Mouse (Mus musculus) mammary gland, adult 2 months (tissue): ENCODE results near the gene Olfr323. TPM values are rescaled to one million over a fixed set of nuclear protein-coding genes. Genes with fewer than 3 reads are reported as not detected.

Experiments used
- polyA plus RNA-seq: library from polyadenylated mRNA; depleted of rRNA; stranded (reverse); fragments of >200 nt; gene quantifications from 2 replicates; pipeline ENCODE4 v1.2.3, GENCODE M21; 2012; ENCODE audit warnings: low replicate concordance; rRNA removed

Olfr323 gene
- polyA plus RNA-seq = 0.92 TPM in 1 of 2 replicates, not detected in the other

DNA sequence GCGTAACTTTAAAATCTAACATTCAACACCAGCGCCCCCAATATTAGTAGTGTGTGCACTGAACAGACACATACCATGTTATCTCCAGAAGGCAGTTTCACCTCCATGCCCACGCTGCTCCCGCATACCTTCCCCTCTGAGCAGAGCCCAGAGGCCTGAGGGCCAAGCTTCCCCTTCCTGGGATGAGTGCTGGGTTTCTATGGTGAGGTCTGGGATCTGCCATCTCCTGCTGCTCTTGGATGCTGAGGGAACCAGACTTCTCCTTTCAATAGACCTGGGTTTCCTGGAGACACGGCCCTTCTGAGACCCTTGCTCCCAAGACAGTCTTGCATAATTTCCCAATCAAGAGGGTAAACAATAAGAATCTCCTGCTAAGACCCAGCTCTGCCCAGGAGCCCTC, at the start of gene Olfr323:
Gene Olfr323 (minus strand): TSS at position 101 of the 400 bp plus-strand sequence.

DNA sequence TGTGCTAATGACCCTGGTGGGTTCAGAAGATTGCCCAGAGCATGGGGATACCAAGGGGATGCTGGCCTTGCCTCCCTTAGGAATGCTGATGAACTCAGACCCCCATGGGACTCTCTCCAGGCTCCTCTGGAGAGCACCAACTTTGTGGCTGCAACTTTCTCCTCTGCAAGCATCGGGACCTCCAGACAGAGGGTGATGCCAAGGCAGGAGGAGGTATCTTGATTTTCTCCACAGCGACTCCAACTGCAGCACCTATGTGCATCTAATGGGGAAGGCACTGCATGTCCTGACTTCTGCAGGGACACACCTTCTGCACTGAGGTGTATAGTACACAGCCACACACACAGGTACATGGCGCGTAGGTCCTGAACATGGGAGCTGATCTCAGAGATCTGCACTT, 28.3 kb upstream of the Olfr323 start, which contains the start of gene Olfr322:
Gene Olfr322 (plus strand): TSS at position 187 of the 400 bp plus-strand sequence.

DNA sequence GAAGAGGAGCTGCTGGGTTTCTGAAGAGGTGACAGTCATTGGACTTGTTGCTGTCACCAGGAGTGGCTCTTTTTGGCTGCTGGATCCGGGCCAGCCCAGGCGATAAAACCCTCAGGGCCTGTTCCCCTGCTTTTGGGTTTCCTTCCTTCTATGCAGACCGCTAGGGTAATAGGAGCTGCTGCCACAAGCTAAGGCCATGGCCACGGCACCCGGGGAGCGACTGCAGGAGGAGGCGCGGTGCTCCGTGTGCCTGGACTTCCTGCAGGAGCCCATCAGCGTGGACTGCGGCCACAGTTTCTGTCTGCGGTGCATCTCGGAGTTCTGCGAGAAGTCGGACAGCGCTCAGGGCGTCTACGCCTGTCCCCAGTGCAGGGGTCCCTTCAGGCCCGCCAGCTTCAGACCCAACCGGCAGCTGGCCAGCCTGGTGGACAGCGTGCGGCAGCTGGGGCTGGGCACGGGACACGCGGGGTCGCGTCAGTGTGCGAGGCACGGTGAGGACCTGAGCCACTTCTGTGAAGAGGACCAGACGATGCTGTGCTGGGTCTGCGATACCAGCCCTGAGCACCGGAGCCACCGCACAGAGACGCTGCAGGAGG, 10.1 kb upstream of the Olfr323 start, which contains the start of gene Trim58:
Gene Trim58 (plus strand): TSS at position 194 of the 596 bp plus-strand sequence.

DNA sequence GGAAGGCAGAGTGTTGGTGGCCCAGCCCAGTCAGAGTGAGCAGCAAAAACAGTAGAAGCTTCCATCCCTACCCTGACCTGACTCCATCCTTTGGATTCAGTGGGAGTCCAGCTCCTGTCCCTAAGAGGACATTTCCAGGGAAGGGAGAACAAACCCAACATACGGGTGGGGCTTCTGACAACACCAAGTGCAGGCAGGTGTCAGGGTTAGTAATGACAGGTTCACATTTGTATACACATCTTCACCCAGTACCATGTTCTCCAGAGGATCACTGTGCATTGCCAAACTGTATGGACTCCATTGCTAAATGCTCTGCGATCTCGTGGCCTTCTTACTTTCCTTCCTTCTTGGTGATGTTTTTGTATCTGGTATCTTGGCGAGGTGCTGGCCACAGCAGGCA, 14.3 kb downstream of the Olfr323 start, which contains the start of gene 2210407C18Rik:
Gene 2210407C18Rik (minus strand): TSS at position 101 of the 400 bp plus-strand sequence.

DNA sequence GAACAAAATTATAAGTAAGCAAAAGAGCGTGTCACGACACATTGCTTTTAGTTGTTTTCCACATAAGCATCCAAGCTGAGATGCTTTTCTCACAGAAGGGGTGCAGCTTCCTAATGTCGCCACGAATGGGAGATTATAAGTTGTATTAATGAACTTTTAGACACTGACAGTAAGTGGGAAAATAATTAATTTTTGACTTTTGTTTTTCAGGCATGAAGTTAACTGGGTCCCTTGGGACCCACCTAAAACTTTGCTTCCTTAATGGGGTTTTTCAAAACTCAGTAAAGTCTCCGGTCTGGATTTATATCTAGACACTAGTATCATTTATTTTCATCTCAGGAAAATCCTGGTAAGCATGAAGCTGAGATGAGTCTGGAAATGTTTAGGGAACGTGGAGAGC, 35.5 kb downstream of the Olfr323 start, which contains the start of gene Olfr324:
Gene Olfr324 (plus strand): TSS at position 301 of the 400 bp plus-strand sequence.

DNA sequence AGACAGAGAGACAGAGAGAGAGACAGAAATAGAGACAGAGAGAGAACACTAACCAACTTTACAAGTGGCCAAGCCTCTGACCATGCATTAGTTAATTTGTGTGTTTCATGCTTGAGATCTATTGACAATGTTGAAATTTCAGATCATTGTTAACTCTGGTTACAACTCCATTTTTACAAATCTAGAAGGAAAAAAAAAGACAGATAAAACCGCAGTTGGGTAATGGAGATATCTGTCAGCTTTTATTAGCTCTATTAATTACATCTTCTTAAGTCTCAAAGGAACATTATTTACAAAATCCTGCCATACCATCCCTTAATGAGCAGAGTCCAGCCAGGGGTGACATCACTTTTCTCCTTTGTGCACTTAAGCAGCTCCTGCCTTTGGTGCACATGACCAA, 52.9 kb downstream of the Olfr323 start, which contains the start of gene Olfr325:
Gene Olfr325 (plus strand): TSS at position 301 of the 400 bp plus-strand sequence.

Other genes starting within 250 kb of the Olfr323 start
- gene 1810065E05Rik, start 209.4 kb downstream of the Olfr323 start, polyA plus RNA-seq = 0.13 TPM in 1 of 2 replicates, not detected in the other
- gene Gm12253, start 197.9 kb downstream of the Olfr323 start, polyA plus RNA-seq = 0.11 and 0.19 TPM in 2 replicates
- not detected in 2 replicates for gene Lypd9, start 177.6 kb downstream of the Olfr323 start, polyA plus RNA-seq
- gene Olfr30, start 168.2 kb downstream of the Olfr323 start, polyA plus RNA-seq = not detected in 2 replicates
- not detected in 2 replicates for gene Olfr332, start 137.9 kb downstream of the Olfr323 start, polyA plus RNA-seq
- gene Olfr331, start 127.9 kb downstream of the Olfr323 start, polyA plus RNA-seq = not detected in 2 replicates
- 0.12 TPM in 1 of 2 replicates, not detected in the other for gene Olfr330, start 95.7 kb downstream of the Olfr323 start, polyA plus RNA-seq
- gene Olfr329-ps, start 84.1 kb downstream of the Olfr323 start, polyA plus RNA-seq = 0.11 TPM in 1 of 2 replicates, not detected in the other
- gene Olfr328, start 74.9 kb downstream of the Olfr323 start, polyA plus RNA-seq = 0.04 TPM in 1 of 2 replicates, not detected in the other
- 0.13 TPM in 1 of 2 replicates, not detected in the other for gene Olfr224, start 59.9 kb downstream of the Olfr323 start, polyA plus RNA-seq
- not detected in 2 replicates for gene Olfr325, start 52.8 kb downstream of the Olfr323 start, polyA plus RNA-seq
- gene Olfr324, start 35.4 kb downstream of the Olfr323 start, polyA plus RNA-seq = not detected in 2 replicates
- gene 2210407C18Rik, start 14.4 kb downstream of the Olfr323 start, polyA plus RNA-seq = 0.82 and 1.9 TPM in 2 replicates
- gene Trim58, start 10.0 kb upstream of the Olfr323 start, polyA plus RNA-seq = 0.11 TPM in 1 of 2 replicates, not detected in the other
- not detected in 2 replicates for gene Olfr322, start 28.3 kb upstream of the Olfr323 start, polyA plus RNA-seq
- gene Olfr320, start 50.6 kb upstream of the Olfr323 start, polyA plus RNA-seq = not detected in 2 replicates
- gene Olfr319, start 68.7 kb upstream of the Olfr323 start, polyA plus RNA-seq = not detected in 2 replicates
- not detected in 2 replicates for gene Olfr318, start 93.5 kb upstream of the Olfr323 start, polyA plus RNA-seq
- gene Olfr317, start 108.7 kb upstream of the Olfr323 start, polyA plus RNA-seq = not detected in 2 replicates
- not detected in 2 replicates for gene Olfr316, start 122.2 kb upstream of the Olfr323 start, polyA plus RNA-seq
- gene Olfr315, start 142.7 kb upstream of the Olfr323 start, polyA plus RNA-seq = not detected in 2 replicates
- gene Olfr314, start 152.5 kb upstream of the Olfr323 start, polyA plus RNA-seq = not detected in 2 replicates
- 0.62 TPM in 1 of 2 replicates, not detected in the other for gene Fam183b, start 171.5 kb upstream of the Olfr323 start, polyA plus RNA-seq
- not detected in 2 replicates for gene Olfr313, start 184.5 kb upstream of the Olfr323 start, polyA plus RNA-seq
- not detected in 2 replicates for gene Olfr312, start 198.7 kb upstream of the Olfr323 start, polyA plus RNA-seq
- not detected in 2 replicates for gene Olfr311, start 208.8 kb upstream of the Olfr323 start, polyA plus RNA-seq
- gene Gm12258, start 216.7 kb upstream of the Olfr323 start, polyA plus RNA-seq = 2.2 and 4.6 TPM in 2 replicates
- 2.4 and 5.2 TPM in 2 replicates for gene 2810021J22Rik, start 236.7 kb upstream of the Olfr323 start, polyA plus RNA-seq